Mouse (Mus musculus): Measurements from ENCODE around the gene Afap1.
A peak's percentile ranks its signal among the peaks of the same experiment; 100 is the strongest.

Gene Afap1

DNA sequence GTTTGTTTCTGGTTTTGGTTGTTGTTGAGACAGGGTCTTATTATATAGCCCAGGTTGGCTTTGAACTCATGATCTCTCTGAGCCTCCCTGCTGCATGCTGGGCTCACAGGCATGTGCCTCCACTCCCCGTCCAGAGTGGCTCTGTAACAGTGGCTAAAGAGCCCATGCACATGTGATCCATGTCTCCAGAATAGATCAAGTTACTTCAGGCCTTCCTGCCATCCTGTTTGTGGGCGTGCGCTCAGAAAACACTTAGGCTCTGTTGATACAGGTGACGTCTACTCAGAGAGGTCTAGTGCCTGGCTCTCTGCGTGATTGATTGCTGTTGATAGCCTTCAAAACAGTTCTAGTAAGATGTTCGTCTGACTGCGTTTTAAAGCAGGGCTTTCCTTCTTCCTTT lies 79.6 kb downstream of the Afap1 start:
- DNase-seq (ENCODE audit: low spot score in 2 of 2) = no peak

DNA sequence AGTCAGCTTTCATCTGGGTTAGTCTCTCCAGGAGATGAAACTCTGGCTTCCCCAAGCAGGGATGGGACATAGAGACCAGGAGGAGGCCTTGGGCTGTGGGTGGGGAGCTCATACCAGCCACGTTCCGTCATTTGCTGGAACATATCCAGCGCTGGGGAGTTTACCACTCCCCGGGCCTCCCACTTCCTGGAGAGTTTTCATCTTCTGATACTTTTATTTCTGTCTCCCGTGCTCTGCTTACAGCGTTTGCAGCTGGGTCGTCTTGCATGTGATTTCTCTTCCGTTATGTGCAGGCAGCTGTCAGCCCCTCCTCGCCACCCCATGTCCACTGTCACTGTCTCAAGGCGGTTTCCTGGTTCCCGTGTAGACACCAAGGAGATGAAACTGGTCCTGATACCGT lies 80.7 kb downstream of the Afap1 start:
- peak; percentile 85 to 89 for DNase-seq (ENCODE audit: low spot score in 2 of 2)

DNA sequence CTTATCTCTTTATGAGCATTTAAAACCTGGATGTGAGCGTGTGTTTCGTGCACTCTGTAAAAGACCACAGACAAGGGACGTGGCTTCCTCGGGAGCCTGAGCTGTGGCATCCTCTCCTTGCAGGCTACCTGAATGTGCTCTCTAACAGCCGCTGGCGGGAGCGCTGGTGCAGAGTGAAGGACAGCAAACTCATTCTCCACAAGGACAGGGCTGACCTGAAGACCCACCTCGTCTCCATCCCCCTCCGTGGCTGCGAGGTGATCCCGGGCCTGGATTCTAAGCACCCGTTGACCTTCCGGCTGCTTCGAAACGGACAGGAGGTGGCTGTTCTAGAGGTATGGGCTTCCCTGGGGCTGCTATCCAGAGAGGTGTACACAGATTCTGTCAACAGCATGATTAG lies 81.1 kb downstream of the Afap1 start:
- no peak for DNase-seq (ENCODE audit: low spot score in 2 of 2)

DNA sequence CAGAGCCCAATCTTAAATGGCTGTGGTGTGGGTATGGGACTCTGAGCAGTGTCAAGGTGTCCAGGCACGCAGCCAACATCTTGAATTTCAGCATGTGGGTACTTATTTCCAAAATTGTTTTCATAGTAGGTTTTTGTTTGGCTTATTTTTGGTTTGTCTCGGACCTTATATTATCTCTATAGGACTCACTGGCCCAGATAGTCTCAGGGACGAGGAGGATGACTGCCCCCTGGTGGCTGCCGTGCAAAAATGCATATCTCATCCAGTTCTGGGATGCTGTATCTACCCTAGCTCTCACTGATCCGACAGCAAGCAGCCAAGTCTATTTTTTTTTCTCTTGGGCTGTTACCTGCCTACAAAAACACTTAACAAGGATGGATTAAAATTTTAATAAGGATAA lies 82.6 kb downstream of the Afap1 start:
- DNase-seq (ENCODE audit: low spot score in 2 of 2) = peak; percentile 38 to 50

DNA sequence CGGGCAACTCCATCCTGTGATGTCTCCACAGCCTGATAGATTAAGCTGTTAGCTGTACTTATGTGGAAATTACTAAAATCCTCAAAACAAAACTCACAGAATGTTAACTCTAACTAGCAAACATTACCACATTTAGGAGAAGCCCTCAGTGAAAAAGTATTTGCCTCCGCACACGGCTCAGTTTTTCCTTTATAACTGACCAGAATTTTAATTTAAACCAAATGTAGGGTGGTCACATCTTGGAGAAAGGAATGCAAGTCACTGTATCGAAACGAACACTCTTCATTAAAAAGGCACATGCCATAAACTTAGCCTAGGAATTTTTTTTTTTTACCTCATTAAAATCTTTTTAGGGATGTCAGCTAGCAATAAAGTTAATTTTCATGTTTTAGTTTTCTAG lies 87.4 kb downstream of the Afap1 start:
- DNase-seq (ENCODE audit: low spot score in 2 of 2) = no peak

DNA sequence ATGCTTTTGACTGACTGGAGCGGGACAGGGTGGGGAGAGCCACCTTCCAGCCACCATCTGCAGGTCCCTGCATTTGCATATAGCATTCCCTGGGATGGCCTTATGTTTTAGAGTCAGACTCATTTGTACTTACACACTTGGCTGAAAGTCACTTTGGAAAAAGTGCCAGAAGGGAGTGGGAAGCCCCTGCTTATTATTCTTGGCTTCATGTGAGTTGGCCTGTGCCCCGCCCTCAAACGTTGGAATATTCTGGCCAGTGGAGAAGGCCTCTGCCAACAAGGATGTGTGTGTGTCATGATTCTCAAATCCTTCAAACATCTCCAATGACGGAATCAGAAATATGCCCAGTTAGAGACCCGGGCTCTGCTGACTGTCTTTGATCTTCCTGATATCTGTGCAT lies 88.2 kb downstream of the Afap1 start:
- peak; percentile 25 to 34 for DNase-seq (ENCODE audit: low spot score in 2 of 2)

DNA sequence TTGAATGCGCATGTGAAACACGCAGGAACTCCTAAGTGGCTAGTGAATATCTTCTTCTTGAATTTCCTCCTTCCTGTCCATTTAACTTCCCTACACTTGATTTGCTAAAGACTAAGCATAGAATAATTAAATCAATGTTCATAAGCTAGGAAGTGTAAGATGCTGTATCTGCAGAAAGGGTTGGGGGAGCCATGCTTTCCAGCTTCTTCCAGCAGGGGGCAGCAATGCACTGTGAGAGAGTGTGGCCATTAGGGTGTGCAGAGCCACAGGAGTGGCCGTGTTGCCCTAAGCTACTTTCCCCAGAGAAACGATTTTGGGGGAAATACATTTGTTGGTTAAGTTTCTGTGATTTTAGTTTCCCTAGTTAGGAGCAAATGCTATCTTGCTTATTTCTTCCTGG lies 88.9 kb downstream of the Afap1 start:
- peak in 1 of 2 experiments; percentile 66 for DNase-seq (ENCODE audit: low spot score in 2 of 2)

DNA sequence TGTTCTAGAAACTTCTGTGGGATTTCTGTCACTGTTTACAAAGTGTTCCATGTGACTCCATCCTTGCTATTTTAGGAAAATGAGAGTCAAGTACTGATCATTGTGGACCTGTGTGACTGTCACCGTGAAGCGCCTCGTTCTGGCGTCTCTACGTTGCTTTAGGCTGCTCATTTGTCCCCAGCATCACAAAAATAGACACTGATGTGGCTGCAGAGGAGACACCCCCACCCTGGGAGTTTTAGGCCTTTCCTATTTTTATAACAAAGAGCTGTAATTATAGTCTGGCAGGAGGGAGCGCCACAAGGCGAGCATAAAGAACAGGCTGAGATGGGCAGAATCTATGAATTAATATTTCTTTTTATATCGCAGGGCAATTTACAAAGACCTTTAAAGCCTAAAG lies 92.5 kb downstream of the Afap1 start:
- peak; percentile 24 to 28 for DNase-seq (ENCODE audit: low spot score in 2 of 2)

DNA sequence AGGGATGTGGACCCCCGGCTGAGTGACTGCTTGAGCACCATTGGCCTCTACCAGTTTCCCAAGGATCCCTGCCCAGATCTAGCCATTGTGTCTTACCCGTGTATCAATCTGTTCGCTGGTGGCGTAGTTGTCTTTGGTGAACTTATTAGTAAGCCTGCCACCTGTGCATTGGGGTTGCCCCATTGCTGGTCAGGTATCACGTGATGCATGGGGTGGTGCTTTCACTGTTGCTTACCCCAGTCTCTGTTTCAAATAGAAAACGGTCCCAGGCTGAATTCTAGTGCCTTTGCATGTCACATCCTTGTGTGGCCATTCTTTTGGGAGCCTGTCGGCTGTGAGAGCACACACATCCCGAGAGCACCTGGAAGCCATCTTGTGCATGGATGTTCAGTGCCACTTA lies 95.0 kb downstream of the Afap1 start:
- DNase-seq (ENCODE audit: low spot score in 2 of 2) = no peak

DNA sequence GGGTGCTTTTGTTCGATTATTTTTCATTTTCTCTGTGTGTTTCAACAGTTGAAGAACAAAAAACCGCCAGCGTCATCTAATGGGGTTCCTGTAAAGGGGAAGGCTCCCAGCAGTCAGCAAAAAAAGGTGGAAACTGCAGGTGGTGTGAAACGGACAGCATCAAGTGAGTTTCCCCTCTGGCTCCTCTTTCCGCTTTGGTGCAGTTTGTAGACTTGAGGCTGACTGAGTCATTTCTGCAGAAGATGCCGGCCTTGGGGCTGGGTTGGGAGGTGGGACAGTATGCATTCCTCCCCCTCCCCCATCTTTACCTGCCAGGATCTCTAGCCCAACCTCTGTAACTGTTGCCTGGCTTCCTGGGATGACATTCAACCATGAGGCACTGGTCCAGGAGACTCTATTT lies 96.4 kb downstream of the Afap1 start:
- DNase-seq (ENCODE audit: low spot score in 2 of 2) = no peak

DNA sequence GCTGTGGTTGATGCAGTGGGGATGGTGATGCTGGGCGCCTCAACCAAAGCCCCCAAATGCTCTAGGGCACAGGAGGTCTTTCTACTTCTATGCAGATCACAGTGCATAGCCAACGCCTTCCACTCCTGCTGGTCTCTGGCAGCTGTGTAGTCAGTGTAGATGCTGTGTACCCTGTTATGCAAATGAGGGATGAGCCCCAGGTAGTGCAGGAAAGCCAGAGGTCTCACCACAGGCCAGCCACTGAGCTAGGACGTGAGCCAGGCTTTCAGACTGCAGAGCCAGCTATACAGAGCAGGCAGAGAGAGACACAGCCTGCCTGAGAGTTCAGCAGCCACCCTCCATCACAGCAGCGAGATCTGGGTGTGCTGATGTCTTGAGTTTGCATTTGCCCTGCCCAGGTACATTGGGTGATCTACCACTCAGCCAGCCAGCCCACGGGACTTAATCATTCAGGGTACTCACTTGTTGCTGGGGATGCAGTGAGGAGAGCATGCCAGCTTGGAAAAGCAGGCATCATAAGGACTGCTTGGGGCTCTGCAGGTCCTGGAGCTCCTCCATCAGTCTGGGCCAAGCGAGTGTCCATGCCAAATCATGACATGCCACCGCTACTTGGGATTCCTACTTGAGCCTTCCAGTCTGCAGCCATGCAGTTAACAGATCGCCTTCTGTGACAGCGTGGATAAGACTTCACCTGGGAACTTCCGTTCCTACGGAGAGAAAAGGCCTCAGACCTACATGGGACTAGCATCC lies 97.0 kb downstream of the Afap1 start:
- no peak for DNase-seq (ENCODE audit: low spot score in 2 of 2)

DNA sequence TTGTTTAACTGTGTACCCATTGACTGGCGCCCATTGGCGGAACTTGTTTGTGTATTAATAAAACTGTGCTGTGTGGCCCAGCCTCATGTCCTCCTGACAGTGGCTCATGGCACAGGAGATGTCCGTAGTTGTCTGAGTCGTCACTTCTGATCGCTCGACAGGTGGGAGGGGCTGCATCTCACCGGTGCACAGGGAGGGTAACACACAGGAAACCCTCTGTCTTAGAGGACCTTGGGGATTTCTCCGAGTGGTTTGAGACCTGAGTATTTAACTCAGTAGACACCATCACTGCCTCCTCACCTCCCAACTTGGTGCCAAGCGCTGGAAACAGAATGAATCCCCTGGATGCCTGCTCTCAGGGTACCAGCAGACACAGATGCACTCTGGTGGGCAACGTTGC lies 110.7 kb downstream of the Afap1 start:
- no peak for DNase-seq (ENCODE audit: low spot score in 2 of 2)

DNA sequence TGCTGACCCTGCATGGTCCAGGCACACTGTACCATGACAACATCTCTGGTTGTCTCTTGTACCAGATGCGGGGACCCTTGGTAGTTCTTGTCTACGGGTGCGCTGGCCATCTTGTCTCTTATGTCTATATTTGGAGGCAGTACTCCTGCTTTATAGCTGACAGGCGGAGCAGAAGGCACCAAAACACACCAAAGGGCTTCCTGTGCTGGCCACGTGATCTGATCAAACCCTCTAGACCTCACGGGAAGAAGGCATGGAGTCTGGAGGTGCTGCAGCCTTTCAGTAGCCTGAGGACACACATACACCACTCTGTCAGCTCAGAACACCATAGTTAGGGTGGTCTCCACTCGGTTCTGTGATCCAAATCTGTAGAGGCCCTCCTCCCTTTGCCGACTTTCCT lies 113.0 kb downstream of the Afap1 start:
- DNase-seq (ENCODE audit: low spot score in 2 of 2) = no peak

DNA sequence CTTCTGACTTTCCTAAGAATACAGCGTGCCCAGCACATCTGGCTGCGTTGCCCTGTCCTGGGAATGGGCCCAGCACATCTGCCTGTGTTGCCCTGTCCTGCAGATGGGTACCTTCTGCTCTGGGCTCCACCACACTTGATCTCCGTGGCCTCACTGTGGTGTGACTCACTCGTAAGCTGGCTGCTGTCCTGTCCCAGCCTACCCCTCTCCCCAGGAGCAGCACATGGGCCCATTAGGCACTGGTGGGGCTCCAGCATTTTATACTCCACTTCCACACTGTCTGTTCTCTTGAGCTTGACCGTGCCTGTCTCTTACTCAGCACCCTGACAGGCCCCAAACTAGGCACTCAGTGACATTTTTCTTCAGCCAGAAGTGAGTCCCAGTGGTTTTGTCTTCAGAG lies 113.5 kb downstream of the Afap1 start:
- DNase-seq (ENCODE audit: low spot score in 2 of 2) = no peak

DNA sequence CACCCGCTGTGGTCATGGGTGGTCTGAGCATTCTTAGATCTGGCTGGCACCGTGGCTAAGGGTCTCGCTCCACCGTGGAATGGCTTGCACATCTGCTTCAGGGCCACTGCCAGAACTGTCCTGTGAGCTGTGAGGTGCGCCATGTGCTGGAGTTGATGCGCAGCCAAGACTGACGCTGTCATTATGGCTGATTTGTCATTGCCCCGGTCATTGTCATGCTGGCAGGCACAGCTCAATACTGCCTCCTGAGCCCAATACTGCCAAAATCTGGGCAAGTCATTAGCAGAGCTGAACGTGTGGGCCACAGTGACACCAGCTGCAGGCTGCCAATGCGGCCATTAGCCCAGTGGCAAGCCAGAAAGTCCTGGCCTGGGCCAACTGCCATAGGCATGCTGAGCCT lies 114.5 kb downstream of the Afap1 start:
- peak; percentile 9 to 17 for DNase-seq (ENCODE audit: low spot score in 2 of 2)

DNA sequence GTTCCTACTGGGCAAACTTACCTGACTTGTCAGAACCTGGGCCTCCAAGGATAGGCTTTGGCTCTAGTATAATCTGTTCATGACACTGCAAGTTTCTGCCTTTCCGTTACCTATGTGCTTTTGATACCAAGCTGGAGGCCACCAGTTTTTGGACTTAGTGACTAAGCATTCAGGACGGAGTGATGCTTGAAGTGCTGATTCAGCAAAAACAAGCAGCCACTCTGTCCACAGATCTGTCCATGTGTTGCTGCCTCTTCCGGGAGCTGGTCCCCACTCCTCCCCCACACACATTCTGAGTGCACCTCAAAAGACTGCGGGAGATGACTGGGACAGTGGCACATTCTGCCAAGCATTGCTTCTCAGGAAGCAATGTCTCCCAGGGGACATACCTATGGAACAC lies 116.3 kb downstream of the Afap1 start:
- no peak for DNase-seq (ENCODE audit: low spot score in 2 of 2)

DNA sequence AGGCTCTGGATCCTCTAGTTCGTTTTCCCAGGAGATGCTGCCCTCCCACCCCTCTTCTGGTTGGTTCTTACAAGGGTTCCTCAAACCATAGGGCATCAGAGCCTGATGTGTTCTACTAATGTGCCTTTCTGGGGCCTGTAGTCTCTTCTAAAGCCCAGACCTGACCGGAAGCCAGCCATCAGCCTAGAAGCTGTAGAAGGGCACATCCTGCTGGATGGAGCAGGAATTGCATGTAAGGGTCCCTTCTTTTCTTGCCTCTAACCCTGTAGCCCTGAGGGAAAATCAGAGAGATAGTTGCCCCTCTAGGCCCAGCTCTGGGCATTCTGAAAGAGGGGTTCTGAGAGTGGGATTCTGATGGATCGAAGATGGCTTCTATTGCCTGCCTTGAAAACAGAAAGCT lies 125.2 kb downstream of the Afap1 start:
- no peak for DNase-seq (ENCODE audit: low spot score in 2 of 2)

DNA sequence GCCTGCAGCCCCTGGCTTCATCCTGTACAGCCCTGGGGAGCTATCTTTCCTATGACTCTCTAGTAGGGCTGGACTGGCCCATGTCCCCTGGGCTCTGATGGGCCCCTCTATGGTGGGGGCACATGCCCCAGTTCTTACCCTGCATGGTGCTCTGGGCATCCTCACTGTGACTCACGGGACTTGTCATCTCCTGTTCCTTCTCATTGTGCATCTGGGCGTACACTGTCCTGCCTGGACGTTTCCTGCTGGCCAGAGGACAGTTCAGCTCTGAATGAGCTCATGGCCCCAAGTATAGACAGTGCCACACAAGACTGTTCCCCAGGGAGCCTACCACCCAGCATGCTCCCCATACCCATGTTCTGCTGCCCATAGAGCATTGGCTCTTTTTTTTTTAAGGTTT lies 128.0 kb downstream of the Afap1 start:
- DNase-seq (ENCODE audit: low spot score in 2 of 2) = no peak

DNA sequence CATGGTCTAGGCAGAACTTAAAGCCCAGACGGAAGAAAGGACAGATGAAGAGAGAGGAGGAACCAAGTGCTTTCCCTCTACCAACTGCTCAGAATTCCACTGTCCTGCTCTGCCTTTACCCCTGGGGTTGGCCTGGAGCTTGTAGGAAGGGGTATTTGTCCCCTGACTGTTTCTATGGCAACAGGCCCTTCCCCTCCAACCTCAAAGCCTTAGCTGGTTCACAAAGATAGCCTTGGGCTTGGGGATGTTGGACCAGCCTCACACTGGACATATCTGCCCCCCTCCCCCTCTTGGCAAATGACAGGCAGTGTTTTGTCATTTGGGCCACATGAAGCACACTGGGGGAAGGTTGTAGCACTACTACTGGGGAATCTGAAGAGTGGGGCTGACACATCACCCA lies 129.2 kb downstream of the Afap1 start:
- DNase-seq (ENCODE audit: low spot score in 2 of 2) = no peak

DNA sequence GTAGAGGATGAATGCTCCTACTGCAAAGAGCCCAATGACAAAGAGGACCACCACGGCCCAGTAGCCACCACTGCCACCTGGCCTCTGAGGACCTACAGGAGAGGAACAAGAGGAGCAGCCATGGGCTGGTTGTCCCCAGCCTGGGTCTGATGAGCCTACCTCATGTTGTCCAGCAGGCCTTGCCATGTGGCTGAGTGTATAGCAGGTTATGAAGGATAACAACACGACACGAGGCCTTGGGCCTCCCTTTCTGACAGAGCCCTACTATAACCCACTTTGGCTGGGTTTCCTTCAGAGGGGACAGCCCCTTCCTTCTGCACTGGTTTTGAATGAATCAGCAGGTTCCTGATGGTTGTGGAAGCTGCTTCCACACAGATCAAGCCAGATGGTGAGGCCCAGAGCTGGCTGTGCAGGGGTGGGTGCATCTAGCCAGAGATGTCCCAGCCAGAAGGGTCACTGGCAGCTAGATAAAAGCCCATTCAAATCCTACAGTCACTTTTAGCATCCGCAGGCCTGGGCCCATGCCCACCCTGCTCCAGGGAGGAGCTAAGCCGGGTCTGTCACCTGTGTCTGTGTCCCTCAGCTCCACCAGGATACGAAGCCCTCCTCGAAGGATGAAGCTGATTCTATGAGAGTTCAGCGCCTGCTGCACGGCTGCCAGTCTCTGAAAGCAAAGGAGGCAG lies 131.0 kb downstream of the Afap1 start:
- DNase-seq (ENCODE audit: low spot score in 2 of 2) = no peak

DNA sequence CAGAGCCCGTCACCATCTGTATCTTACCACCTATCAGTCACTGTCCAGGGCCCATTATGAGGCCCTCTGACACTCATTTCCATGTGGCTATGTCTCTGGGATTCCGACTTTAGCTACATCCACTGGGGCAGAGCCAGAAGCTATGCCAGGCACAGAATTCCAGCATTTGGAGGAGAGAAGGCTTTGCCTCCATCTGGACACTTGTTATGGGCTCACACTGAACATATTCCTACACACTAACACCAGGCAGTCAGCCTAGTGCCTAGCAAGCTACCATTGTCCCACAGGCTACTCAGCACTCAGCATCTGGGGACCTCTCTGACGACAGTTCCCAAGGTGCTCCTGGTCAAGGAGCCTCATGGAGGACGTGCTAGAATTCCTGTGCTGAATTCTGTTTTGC lies 132.0 kb downstream of the Afap1 start:
- no peak for DNase-seq (ENCODE audit: low spot score in 2 of 2)

DNA sequence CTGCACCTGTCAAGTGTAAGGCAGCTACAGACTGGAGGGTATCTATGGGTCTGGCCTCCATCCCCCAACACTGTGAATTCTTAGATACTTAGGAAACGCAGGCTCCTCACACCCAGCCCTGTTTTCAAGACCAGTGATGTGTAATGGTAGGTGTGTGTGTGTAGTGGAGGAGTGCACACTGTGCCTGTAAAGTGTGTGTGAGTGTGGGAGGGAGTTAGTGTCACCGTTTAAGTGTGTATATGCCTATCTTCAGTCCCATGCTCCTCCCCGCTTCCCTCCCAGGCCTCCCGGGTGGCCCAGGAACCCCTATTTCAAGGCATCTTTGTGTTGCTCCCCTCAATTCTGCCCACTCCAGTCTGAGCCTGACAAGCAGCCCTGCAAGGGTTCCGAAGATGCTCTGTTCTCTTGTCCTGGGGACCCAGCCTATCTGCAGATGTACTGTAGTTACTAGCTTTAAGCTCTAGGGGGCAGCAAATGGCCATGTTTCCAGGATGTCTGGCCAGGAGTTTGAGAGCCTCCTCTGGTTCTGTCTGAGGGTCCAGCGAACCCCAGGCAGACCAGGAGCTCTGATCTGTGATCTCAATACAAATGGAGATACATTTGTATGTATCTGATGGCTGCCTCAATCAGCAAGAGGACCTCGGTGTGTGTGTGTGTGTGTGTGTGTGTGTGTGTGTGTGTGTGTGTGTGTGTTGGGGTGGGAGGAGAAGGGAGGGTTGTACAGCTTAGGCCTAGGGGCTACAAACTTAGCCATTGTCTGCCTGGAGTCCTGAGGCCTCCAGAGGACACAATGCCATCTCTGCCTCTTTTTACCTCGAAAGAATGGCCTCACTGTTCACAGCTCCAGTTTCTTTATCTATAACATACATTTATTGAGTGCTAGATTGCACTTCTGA lies 140.7 kb downstream of the Afap1 start:
- DNase-seq (ENCODE audit: low spot score in 2 of 2) = peak; percentile 23 to 45

DNA sequence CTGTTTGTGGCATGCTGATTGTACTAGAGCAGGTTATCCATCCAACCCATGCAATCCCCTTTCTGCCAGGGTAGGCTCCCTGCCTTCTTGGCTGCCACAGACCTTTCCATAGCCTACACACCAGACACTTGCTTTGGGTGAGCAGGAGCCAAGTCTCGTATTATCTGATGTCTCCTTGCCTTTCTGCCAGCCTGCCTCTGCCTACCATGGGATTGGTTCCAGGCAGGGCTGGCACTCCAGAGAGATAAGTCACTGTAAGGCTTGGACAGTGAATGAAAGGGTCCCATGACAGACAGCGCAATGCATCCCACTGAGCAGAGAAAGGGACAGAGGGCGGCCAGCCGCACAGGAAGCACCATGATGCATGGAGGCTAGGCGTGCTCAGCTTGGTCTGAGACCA lies 146.5 kb downstream of the Afap1 start:
- no peak for DNase-seq (ENCODE audit: low spot score in 2 of 2)

Measured in heart, adult 9 months (tissue).